Comparison of ENCODE assay signal across 26 mouse cellular contexts in genomic region chr1:64993206-64993605, GRCm38 (mm10). TPM values are rescaled to one million over a fixed set of nuclear protein-coding genes. Genes with fewer than 3 reads are reported as not detected.
DNase-seq lines count a peak whose midpoint lies in the region; ATAC-seq and TF ChIP-seq lines count a peak whose summit lies in the region.
"Had no signal": no experiment of that assay in that cellular context is flagged by ENCODE, and none has a peak within 500 bp of the region (broad histone marks: within the 10 kb centered on the region; RNA-seq: fewer than 3 reads in every experiment).

No protein-coding gene starts in this region.

- peaks cover 3% of the 10 kb centered on the region; the same call in 1 of the 2 replicates for H3K4me1 ChIP-seq in cerebellum, adult 2 months (ENCODE audit: control insufficient read depth, insufficient read depth, low read length)
- no peaks in the 10 kb centered on the region for H3K4me1 ChIP-seq in intestine, postnatal 0 days (replicated peaks; ENCODE audit: control insufficient read depth, insufficient read depth, low read length)
- H3K4me1 ChIP-seq in liver, embryonic 12.5 days: no peaks in the 10 kb centered on the region
- no peaks in the 10 kb centered on the region for H3K4me1 ChIP-seq in midbrain, embryonic 11.5 days (ENCODE audit: control insufficient read depth, insufficient read depth, low read length)
- H3K4me1 ChIP-seq: heart, embryonic 12.5 days; midbrain, embryonic 10.5 days; neural tube, embryonic 15.5 days had no signal

- no peak overlapping the region for H3K9ac ChIP-seq in intestine, postnatal 0 days (ENCODE audit: low read depth, low read length)
- no peak overlapping the region for H3K9ac ChIP-seq in liver, embryonic 12.5 days
- no peak overlapping the region for H3K9ac ChIP-seq in midbrain, embryonic 11.5 days (ENCODE audit: low read length)
- H3K9ac ChIP-seq: heart, embryonic 12.5 days; neural tube, embryonic 15.5 days had no signal

- TF ChIP-seq CTCF in cerebellum, adult 2 months (IDR thresholded peaks at IDR 0.05; ENCODE audit: borderline replicate concordance, insufficient read depth, low read depth, low read length): no peak
- no peak for TF ChIP-seq CTCF in intestine, postnatal 0 days (IDR thresholded peaks at IDR 0.05; ENCODE audit: low read depth)

- no peak overlapping the region for H3K4me2 ChIP-seq in intestine, postnatal 0 days (replicated peaks; ENCODE audit: low read depth)
- no peak overlapping the region for H3K4me2 ChIP-seq in liver, embryonic 12.5 days
- no peak overlapping the region for H3K4me2 ChIP-seq in midbrain, embryonic 11.5 days
- H3K4me2 ChIP-seq: heart, embryonic 12.5 days; neural tube, embryonic 15.5 days had no signal

- H3K9me3 ChIP-seq in intestine, postnatal 0 days (ENCODE audit: control insufficient read depth): no peaks in the 10 kb centered on the region
- H3K9me3 ChIP-seq in liver, embryonic 12.5 days (replicated peaks): no peaks in the 10 kb centered on the region
- no peaks in the 10 kb centered on the region for H3K9me3 ChIP-seq in midbrain, embryonic 11.5 days (ENCODE audit: control insufficient read depth, low read length)
- H3K9me3 ChIP-seq: heart, embryonic 12.5 days; midbrain, embryonic 10.5 days; neural tube, embryonic 15.5 days had no signal

- H3K36me3 ChIP-seq in intestine, postnatal 0 days (ENCODE audit: control insufficient read depth, insufficient read depth): no peaks in the 10 kb centered on the region
- no peaks in the 10 kb centered on the region for H3K36me3 ChIP-seq in liver, embryonic 12.5 days
- H3K36me3 ChIP-seq in midbrain, embryonic 11.5 days (ENCODE audit: control insufficient read depth, insufficient read depth, low read length): no peaks in the 10 kb centered on the region
- H3K36me3 ChIP-seq: heart, embryonic 12.5 days; midbrain, embryonic 10.5 days; neural tube, embryonic 15.5 days had no signal

- ATAC-seq in intestine, postnatal 0 days: 0 out of 2 replicates have a peak, but pooled peaks have one; percentile 42
- no peak for ATAC-seq in liver, embryonic 12.5 days
- no peak for ATAC-seq in midbrain, embryonic 11.5 days (ENCODE audit: low FRiP score)

- no peak for TF ChIP-seq POLR2A in cerebellum, adult 2 months (IDR thresholded peaks at IDR 0.05; ENCODE audit: borderline replicate concordance, insufficient read depth, low read length)

- no peak overlapping the region for H3K27ac ChIP-seq in cerebellum, adult 2 months (ENCODE audit: insufficient read depth, low read length)
- no peak overlapping the region for H3K27ac ChIP-seq in intestine, postnatal 0 days (ENCODE audit: low read depth, low read length)
- no peak overlapping the region for H3K27ac ChIP-seq in liver, embryonic 12.5 days
- no peak overlapping the region for H3K27ac ChIP-seq in midbrain, embryonic 11.5 days (ENCODE audit: low read depth, low read length)
- H3K27ac ChIP-seq: midbrain, embryonic 10.5 days; neural tube, embryonic 15.5 days had no signal

- DNase-seq in heart, adult 11 months: peak; percentile 55
- DNase-seq in heart, adult 18-20 months: no peak
- DNase-seq in Muller cell, postnatal 12 days (ENCODE audit: inconsistent ontology term): peak; percentile 89
- peak; percentile 35 to 76 for DNase-seq in cerebellum, adult 2 months
- DNase-seq in frontal cortex, postnatal 10 days (ENCODE audit: low spot score in 2 of 2): no peak
- no peak for DNase-seq in midbrain, embryonic 11.5 days (ENCODE audit: low spot score, missing footprints)
- DNase-seq: adrenal gland, adult 2 months; B cell, adult 2 months; gastrocnemius, postnatal 36 days; heart, postnatal 4 days; layer of hippocampus, postnatal 36 days; liver; lung, adult 18-20 months; spleen, adult 18-20 months; thymus, adult 18-20 months had no signal

- H3K27me3 ChIP-seq in cerebellum, adult 2 months (ENCODE audit: control insufficient read depth, insufficient read depth, low read length): no peaks in the 10 kb centered on the region
- no peaks in the 10 kb centered on the region for H3K27me3 ChIP-seq in intestine, postnatal 0 days (replicated peaks; ENCODE audit: control insufficient read depth, insufficient read depth, low read length)
- H3K27me3 ChIP-seq in liver, embryonic 12.5 days (replicated peaks): no peaks in the 10 kb centered on the region
- H3K27me3 ChIP-seq in midbrain, embryonic 11.5 days (ENCODE audit: control insufficient read depth, insufficient read depth, low read length): no peaks in the 10 kb centered on the region
- H3K27me3 ChIP-seq: heart, embryonic 12.5 days; neural tube, embryonic 15.5 days had no signal

- no peak overlapping the region for H3K4me3 ChIP-seq in cerebellum, adult 2 months (replicated peaks; ENCODE audit: insufficient read depth, low read depth, low read length)
- no peak overlapping the region for H3K4me3 ChIP-seq in intestine, postnatal 0 days (ENCODE audit: low read depth, low read length)
- H3K4me3 ChIP-seq in liver, embryonic 12.5 days: no peak overlapping the region
- H3K4me3 ChIP-seq in midbrain, embryonic 11.5 days (ENCODE audit: low read depth, low read length): no peak overlapping the region
- H3K4me3 ChIP-seq: heart, embryonic 12.5 days; midbrain, embryonic 10.5 days; neural tube, embryonic 15.5 days had no signal

- 8% methylated on average over 4 of the region's 4 CpGs for WGBS in cerebellum, adult 2 months
- 38% methylated on average over 4 of the region's 4 CpGs for WGBS in intestine, postnatal 0 days
- 61% methylated on average over 4 of the region's 4 CpGs for WGBS in liver, embryonic 12.5 days (ENCODE audit: insufficient replicate concordance)
- 88% methylated on average over 4 of the region's 4 CpGs for WGBS in midbrain, embryonic 11.5 days

RNA-seq across cellular contexts. Expression of gene Plekhm3, which starts 36.6 kb away (rescaled TPM):
- total RNA-seq in heart, adult 18-20 months (2021): 1 to 10 TPM; 6.6 to 7.1 TPM
- polyA plus RNA-seq in cerebellum, adult 2 months (2012; rRNA removed): 14.5 and 16.1 TPM in 2 replicates
- polyA plus RNA-seq in intestine, postnatal 0 days (2015; fragmentation: Nextera tagmentation; extraction: Ambion mirVana): 1.5 and 1.8 TPM in 2 replicates
- 3.1 and 3.8 TPM in 2 replicates for polyA plus RNA-seq in liver, embryonic 12.5 days (2016; fragmentation: Nextera tagmentation; extraction: Ambion mirVana)
- polyA plus RNA-seq in midbrain, embryonic 11.5 days (2014; fragmentation: Nextera tagmentation; extraction: Ambion mirVana): 5.6 and 5.9 TPM in 2 replicates

RNA-seq across cellular contexts. Expression of gene Akr1cl, which starts 39.4 kb away (rescaled TPM):
- total RNA-seq in heart, adult 18-20 months (2021): under 1 TPM in 1 of 2 experiments, not detected in 1; 0.21 TPM
- not detected in 2 replicates for polyA plus RNA-seq in cerebellum, adult 2 months (2012; rRNA removed)
- polyA plus RNA-seq in intestine, postnatal 0 days (2015; fragmentation: Nextera tagmentation; extraction: Ambion mirVana): 0.09 and 0.16 TPM in 2 replicates
- polyA plus RNA-seq in liver, embryonic 12.5 days (2016; fragmentation: Nextera tagmentation; extraction: Ambion mirVana): not detected in 2 replicates
- polyA plus RNA-seq in midbrain, embryonic 11.5 days (2014; fragmentation: Nextera tagmentation; extraction: Ambion mirVana): 0.11 and 0.17 TPM in 2 replicates
- total RNA-seq: gastrocnemius, postnatal 36 days; layer of hippocampus, adult 18-20 months; layer of hippocampus, postnatal 36 days; left cerebral cortex, postnatal 36 days had no signal
- polyA plus RNA-seq: cortical plate, adult 2 months; forebrain, embryonic 11.5 days; kidney, embryonic 14.5 days; neural tube, embryonic 15.5 days; stomach, embryonic 14.5 days had no signal

RNA-seq across cellular contexts. Expression of gene Cryge, which starts 57.7 kb away (rescaled TPM):
- not detected for total RNA-seq in heart, adult 18-20 months (2021)
- not detected in 2 replicates for polyA plus RNA-seq in cerebellum, adult 2 months (2012; rRNA removed)
- not detected in 2 replicates for polyA plus RNA-seq in intestine, postnatal 0 days (2015; fragmentation: Nextera tagmentation; extraction: Ambion mirVana)
- not detected in 2 replicates for polyA plus RNA-seq in liver, embryonic 12.5 days (2016; fragmentation: Nextera tagmentation; extraction: Ambion mirVana)
- 0.65 and 0.74 TPM in 2 replicates for polyA plus RNA-seq in midbrain, embryonic 11.5 days (2014; fragmentation: Nextera tagmentation; extraction: Ambion mirVana)
- total RNA-seq: adrenal gland, adult 2 months; gastrocnemius, postnatal 36 days; heart, postnatal 4 days; layer of hippocampus, adult 18-20 months; layer of hippocampus, postnatal 36 days; left cerebral cortex, postnatal 36 days had no signal
- polyA plus RNA-seq: cortical plate, adult 2 months; heart, embryonic 12.5 days; kidney, embryonic 14.5 days; neural tube, embryonic 15.5 days; stomach, embryonic 14.5 days had no signal

Comparison
In these comparisons a context has a peak if more than half of its experiments do, and no peak if none do; other contexts are left out.
1. DNase-seq: peak in heart, adult 11 months (single experiment), Muller cell, postnatal 12 days (single experiment) and cerebellum, adult 2 months (2 of 2); none in heart, adult 18-20 months (0 of 2), frontal cortex, postnatal 10 days (0 of 2) and midbrain, embryonic 11.5 days (single experiment).